Mouse (Mus musculus) mouse embryonic stem cell (cell line): Measurements from ENCODE around the gene Adgrg1.

ENCODE experiments used
- in situ Hi-C, 2 experiments: fragments of 300-500 bp; cut with MboI; formaldehyde crosslinking; loops; 1 replicate in 1 of 2; 3 replicates in 1 of 2; pipeline ENCODE4 v1.14.3; 2019 to 2020; ENCODE audit warnings: low sequenced_read_pairs in 2 of 2, low pct_unique_long_range_greater_than_20kb in 1 of 2, mixed read lengths in 1 of 2; ENCODE audit not compliant: unreplicated experiment in 1 of 2

Adgrg1 gene

GRCm38 (mm10) chr8:94967554-94967953 is 7.0 kb upstream of the Adgrg1 start:
- in situ Hi-C loops = no loop called here

DNA sequence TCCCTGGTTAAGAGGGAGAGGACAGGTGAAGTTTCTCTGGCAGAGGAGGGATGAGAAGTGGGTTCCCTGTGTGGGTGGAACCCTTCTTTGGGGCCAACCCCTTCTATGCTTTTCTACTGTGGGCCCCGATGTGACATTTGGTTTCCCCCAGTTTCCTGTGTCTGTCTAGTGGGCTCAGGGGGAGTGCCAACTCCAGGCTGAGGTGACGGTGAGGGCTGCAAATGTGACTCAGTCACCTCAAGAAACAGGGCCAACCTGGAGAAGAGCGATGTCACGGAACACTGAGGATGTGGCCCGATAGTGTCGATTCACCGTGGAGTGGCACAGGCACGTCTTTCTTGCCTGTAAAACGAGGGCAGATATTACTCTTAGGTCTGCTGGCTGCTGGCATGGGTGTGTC is 1.3 kb upstream of the Adgrg1 start:
- in situ Hi-C loops = no loop called here

GRCm38 (mm10) chr8:94973786-94974185 is 765 bp upstream of the Adgrg1 start:
- in situ Hi-C loops = no loop called here

DNA sequence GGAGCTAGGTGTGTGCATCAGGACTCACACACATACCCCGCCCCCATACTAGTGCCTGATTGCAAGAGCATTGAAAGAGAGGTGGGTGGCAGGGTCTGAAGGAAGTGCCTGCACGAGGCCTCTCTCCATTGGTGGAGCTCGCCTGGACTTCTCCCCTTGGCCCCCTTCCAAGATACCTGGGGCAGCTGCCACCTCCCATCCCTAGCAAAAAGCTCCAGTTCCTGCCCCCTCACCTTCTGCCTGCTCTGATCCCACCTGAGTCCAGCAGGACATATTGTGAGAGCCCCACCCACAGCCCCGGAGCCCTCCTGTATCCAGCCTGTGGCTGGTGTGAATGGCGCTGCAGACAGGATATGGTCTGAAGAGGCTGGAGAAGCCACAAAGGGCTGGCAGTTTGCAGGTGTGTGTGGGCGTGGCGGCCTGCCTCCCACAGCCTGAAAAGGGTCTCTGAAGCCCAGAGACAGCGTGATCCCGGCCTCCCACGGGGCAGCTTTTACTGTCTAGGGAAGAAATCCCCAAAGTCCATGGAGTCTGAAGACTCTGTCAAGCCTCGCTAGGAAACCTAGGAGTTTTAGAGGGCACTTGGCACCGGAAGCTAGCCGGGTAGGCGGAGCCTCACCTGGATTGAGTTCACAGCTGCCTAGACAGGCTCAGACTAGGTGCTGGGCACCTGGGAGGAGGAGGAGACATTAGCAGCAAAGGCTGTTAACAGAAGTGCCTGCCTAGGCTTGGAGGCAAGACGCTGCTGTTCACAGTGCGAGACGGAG is 2.3 kb downstream of the Adgrg1 start:
- in situ Hi-C loops = no loop called here

DNA sequence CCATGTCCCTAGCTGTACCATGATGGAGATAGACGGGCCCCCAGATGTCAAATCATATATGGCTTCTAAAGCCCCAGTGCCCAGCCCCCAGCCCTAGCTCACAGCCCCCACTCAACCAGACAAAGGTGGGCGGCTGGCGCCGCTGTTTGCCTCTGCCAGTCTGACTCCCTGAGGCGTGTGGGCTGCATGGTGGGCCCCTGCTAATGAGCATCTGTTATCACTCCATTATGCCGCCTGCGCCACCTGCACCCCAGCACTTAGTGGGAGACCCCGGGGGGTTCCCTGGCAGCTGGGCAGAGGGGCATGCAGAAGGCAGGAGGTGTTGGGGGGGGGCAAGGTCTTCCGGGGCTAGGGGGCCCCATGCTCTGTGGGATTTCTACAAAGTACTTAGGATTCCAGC is 3.6 kb downstream of the Adgrg1 start:
- in situ Hi-C loops = no loop called here

DNA sequence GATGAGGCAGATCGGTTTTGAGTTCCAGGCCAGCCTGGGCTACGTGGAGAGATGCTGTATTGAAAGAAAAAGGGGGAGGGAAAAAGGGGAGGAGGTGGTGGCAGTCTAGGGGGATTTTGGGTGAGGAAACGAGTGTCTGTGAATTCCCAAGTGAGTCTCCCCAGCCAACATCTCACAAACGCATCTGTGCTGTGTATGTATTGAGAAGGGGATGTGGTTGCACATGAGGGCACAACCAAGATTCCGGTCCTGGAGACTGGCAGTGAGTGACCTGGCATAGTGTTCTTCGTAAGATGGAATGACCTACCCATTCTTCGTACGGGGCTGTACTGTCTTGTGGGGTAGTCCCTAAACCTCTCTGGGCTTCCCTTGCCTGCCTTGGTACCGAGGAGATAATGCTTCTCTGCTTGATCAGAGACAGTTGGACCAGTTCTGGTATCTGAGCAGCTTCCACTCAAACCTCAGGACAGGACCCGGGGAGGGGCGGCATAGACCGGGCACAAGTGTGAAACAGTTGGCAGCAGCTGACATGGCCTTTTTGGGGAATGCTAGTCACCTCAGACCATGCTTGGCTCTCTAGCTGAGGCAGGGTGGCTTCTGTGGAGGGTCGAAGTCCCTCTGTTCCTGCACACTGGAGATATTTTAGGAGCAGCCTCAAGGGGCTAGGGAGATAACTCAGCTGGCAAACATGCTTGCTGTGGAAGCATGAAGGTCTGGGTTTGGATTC is 4.2 kb downstream of the Adgrg1 start:
- in situ Hi-C loops = no loop called here

DNA sequence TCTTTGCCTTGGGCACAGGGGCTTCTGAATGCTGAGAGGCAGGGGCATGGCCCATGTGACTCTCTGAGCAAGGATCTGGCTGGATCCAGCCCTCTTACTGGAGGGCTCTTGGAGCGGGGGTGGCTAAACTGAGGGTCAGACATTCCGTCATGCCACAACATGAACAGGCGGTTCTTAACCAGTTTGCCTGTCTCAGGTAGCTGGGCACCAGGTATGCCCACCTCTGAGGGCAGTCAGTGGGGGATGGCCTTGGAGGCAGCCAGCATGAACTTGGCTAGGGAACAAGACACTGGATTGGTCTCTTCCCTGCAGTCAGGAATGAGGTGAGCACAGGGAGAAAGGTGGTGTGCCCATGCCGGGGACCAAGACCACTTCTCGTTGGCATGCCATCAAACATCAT is 5.6 kb downstream of the Adgrg1 start:
- in situ Hi-C loops = no loop called here

DNA sequence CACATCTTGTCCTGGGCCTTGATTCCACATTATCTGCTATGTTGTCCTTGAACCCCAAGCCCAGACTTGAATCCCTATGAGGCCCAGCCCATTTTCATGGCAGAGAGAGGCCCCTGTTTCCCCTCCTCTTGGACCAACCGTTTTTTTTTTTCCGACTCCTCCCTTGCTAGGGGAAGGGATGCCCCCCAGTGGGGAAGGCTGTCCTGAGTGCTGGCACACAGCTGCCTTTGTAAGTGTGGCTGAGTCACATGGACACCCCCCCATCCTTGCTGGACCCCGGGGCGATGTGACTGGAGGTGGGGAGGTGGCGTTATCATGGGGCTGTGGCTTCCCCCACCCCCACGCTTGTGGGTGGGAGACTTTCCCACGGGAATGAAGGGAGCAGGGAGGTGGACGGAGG is 6.4 kb downstream of the Adgrg1 start:
- in situ Hi-C loops = no loop called here

DNA sequence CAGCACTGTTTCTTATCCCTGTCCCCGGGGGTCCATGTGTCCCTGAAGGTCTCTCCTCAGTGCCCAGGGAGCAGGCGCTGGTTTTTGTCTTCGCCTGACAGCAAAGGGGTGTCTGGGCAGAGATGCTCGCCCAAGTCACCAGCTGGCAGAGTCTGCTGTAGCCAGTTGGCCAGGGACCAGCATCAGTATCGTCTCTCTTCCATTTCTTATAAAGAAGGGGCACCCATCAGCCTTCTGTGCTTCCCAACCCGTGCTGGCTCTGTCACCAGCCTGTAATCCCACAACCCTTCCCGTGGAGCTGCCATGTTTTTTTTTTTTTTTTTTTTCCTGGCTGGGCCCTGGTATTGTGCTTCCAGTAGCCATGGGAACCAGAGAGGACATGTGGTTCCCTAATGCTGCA is 7.3 kb downstream of the Adgrg1 start:
- in situ Hi-C loops = no loop called here

DNA sequence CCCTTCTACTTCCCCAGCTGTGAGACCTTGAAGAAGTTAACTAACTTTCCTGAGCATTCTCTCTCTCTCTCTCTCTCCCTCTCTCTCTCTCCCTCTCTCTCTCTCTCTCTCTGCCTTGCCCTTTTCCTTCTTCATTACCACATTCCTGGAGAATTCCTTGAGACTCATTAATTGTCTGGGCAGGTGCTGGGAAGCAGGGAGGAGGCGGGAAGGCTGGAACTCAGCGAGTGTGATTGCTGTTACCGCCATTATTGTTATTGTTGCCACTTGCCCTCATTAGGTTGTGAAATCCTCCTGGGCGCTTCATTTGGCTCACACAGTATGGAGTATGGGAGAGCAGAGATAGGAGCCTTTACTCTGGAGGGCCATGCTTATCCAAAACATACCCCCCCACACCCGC is 8.6 kb downstream of the Adgrg1 start:
- in situ Hi-C loops = no loop called here

DNA sequence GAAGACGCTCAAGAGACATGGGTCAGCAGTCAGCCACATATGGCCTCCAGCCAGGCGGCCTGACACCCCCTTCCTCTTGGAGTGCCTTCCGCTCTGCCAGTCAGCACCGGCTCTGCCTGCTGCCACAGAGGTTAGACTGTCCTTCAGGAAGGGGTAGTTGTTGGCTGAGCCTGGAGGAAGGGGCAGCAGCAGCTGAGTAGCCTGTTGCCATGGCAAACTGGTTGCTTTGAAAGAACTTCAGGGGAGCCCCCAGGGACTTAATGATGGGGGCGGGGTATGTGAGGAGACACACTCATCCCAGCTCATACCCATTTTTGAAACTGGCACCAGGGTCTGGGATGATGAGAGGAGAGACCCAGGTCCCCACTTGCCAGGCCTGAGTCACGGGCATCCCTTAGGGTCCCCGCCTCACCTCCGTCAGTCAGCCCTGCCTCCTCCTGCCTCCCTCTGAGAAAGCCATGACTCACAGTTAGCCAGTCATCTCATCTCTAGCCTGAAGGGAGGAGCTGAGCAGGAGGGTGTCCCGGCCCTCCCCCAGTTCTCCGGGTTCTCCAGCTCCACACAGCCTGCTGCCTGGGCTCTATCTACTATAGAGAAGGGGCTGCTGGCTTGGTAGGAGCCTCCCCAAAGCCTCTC is 9.4 kb downstream of the Adgrg1 start:
- in situ Hi-C loops = no loop called here

GRCm38 (mm10) chr8:94985023-94985422 is 10.5 kb downstream of the Adgrg1 start:
- in situ Hi-C loops = no loop called here

- in situ Hi-C loops = no loop called here
These were observed 12.1 kb downstream of the Adgrg1 start for GRCm38 (mm10) chr8:94986676-94987075.

GRCm38 (mm10) chr8:94987553-94987952 is 13.0 kb downstream of the Adgrg1 start:
- in situ Hi-C loops = no loop called here

- in situ Hi-C loops = no loop called here
These were observed 14.1 kb downstream of the Adgrg1 start for GRCm38 (mm10) chr8:94988619-94989018.

DNA sequence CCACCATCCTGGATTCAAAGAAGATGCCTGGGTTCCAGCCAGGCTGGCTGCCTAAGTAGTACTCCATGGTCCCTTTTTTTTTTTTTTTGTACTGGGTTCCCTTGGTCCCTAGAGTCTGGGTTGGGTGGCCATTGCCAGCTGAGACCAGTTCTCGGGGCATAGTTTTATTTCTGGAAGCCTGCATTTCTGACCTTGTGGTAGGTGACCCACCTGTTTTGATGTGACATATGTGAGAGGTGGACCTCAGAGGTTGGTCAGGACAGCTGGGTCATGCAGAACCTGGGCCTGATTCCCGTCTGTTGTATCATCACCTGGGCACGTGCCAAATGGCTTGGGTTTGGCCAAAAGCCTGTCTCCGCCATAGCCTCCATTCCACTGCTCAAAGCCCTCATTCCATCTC is 15.2 kb downstream of the Adgrg1 start:
- in situ Hi-C loops = no loop called here

GRCm38 (mm10) chr8:94990598-94991453 is 16.3 kb downstream of the Adgrg1 start:
- in situ Hi-C loops = no loop called here

DNA sequence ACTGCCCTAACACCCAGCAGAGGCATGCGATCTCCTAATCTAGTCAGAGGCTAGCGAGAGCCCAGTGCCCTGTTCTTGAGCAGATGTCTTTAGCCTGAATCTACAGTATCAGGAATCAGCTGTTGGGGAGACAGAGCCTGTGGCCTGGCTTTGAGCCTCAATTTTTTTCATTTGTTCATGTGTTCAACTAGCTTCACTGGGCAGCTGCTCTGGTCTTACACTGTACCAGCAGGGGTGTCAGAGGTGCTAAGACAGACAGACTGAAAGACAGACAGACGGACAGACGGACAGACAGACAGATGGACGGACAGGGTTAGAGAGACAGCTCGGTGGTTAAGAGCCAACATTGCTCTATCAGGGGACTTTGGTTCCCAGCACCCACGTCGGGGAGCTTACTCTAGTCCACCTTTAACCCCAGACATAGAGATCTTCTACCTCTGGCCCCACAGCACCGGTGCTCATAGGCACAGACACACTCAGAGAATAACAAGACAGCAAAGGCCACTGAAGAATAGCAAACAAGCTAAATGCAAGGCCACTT is 17.0 kb downstream of the Adgrg1 start:
- in situ Hi-C loops = no loop called here

GRCm38 (mm10) chr8:94992010-94992409 is 17.5 kb downstream of the Adgrg1 start:
- in situ Hi-C loops = no loop called here
